Mouse (Mus musculus): Measurements from ENCODE around the gene Vmn1r210.
"Not testable (repeated sequence)": the region's sequence is repeated elsewhere in the genome, so short reads cannot be mapped to it uniquely, and the experiment has no call there.

Gene Vmn1r210

DNA sequence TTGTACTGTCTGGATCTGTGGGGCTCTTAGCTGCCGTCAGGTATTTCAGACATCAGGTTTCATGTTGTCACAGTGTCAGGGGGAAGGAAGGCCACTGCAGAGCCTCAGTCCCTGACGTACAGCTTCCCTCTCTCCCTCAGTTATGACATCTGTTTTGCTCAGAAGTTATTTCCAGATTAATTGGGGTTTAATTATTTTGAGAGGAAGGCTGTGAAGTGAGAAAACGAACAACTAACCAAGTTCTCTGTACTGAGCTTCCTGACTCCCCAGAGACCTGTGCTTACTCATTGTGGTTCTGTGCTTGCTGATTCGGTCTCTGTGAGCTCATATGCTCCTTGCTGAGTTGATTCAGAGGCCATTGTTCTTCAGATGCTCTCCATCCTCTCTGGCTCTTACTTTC is at the start of gene Vmn1r210:
Vmn1r210 (minus strand) TSS at position 101 of the 400 bp plus-strand sequence.
- no peak for DNase-seq (ENCODE audit: low read depth in 2 of 2, low spot score in 2 of 2)

- no peak for DNase-seq (ENCODE audit: low read depth in 2 of 2, low spot score in 2 of 2)
Measured at GRCm38 (mm10) chr13:22879257-22879656, 48.1 kb upstream of the Vmn1r210 start.

- DNase-seq (ENCODE audit: low read depth in 2 of 2, low spot score in 2 of 2): no peak
Measured at GRCm38 (mm10) chr13:22857461-22857860, 26.3 kb upstream of the Vmn1r210 start, which contains the start of gene Vmn1r211. Gene Vmn1r211, minus strand, starts transcription at chr13:22857561.

DNA sequence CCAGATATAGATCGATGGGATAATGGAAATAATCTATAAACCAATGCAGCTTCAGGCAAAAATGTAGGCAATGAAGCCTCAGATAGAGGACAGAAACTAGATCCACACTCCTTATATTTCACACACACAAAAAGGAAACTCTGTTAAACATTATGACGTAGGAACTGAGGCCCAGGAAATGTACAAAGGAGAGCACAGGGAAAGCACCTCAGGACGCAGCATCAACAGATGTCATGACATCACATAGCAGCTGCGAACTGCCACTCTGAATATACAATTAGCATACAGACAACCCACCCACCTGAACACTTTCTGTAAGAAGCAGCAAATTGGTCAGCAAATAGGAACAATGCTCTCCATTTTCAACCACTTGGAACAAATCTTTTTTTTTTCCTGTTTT is 23.6 kb upstream of the Vmn1r210 start:
- no peak for DNase-seq (ENCODE audit: low read depth in 2 of 2, low spot score in 2 of 2)

- no peak for DNase-seq (ENCODE audit: low read depth in 2 of 2, low spot score in 2 of 2)
Measured at GRCm38 (mm10) chr13:22846798-22847197, 15.7 kb upstream of the Vmn1r210 start.

DNA sequence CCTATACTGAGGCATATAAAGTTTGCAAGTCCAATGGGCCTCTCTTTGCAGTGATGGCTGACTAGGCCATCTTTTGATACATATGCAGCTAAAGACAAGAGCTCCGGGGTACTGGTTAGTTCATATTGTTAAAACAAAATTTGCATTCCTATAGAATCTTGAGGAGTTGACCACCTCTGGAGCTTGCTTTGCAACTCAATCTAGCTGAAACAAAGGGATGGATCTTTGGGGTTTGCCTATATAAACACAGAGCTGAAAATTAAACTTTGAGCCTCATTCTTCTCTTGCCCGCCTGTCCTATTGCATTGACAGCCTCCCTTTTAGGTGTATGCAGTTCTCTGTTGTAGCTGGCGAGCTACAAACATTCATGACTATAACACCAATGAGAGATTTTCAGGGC is 13.2 kb upstream of the Vmn1r210 start:
- DNase-seq (ENCODE audit: low read depth in 2 of 2, low spot score in 2 of 2): not testable (repeated sequence)

- not testable (repeated sequence) for DNase-seq (ENCODE audit: low read depth in 2 of 2, low spot score in 2 of 2)
Measured at GRCm38 (mm10) chr13:22829395-22829794, 1.8 kb downstream of the Vmn1r210 start.

- DNase-seq (ENCODE audit: low read depth in 2 of 2, low spot score in 2 of 2): not testable (repeated sequence)
Measured at GRCm38 (mm10) chr13:22821601-22822000, 9.5 kb downstream of the Vmn1r210 start.

GRCm38 (mm10) chr13:22809582-22809981 is 21.6 kb downstream of the Vmn1r210 start, which contains the start of gene Vmn1r209:
Gene Vmn1r209, minus strand, starts transcription at chr13:22809682.
- DNase-seq (ENCODE audit: low read depth in 2 of 2, low spot score in 2 of 2): not testable (repeated sequence)

- not testable (repeated sequence) for DNase-seq (ENCODE audit: low read depth in 2 of 2, low spot score in 2 of 2)
Measured at GRCm38 (mm10) chr13:22788096-22788495, 43.1 kb downstream of the Vmn1r210 start.

GRCm38 (mm10) chr13:22784159-22784558 is 47.0 kb downstream of the Vmn1r210 start:
- DNase-seq (ENCODE audit: low read depth in 2 of 2, low spot score in 2 of 2): not testable (repeated sequence)

DNA sequence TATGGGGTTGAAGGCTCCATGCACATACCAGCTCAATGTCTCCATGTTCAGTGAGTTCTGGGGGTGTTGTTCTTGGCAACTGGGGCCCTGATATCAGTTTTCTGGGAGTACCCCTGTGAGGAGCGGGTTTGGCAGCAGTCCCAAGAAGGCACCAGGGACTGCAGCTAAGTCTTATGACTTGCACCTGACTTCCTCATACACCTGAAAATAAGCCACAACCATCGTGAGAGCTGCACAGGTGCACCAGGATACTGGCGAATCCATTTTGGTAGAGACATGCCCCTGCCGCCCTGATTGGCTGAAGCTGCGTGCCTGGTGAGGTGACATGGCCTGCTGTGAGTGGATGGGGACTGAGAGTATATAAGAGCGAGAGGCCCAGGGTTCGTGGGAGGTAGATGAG is 53.8 kb downstream of the Vmn1r210 start, which contains the start of gene Vmn1r208:
Vmn1r208 (minus strand) TSS at position 101 of the 400 bp plus-strand sequence.
- not testable (repeated sequence) for DNase-seq (ENCODE audit: low read depth in 2 of 2, low spot score in 2 of 2)
